Mouse (Mus musculus) G1E-ER4 (cell line): ENCODE data around the gene Optn. TPM values are rescaled to one million over a fixed set of nuclear protein-coding genes. Genes with fewer than 3 reads are reported as not detected.

Experiments
- GATA1 ChIP-seq: IDR thresholded peaks from one replicate; pipeline ENCODE4 v1.8.0; 2012; ENCODE audit warnings: low read length, inconsistent platforms
- polyA plus RNA-seq: library from polyadenylated mRNA; stranded (reverse); fragments of >175 nt; gene quantifications from 2 replicates; pipeline ENCODE4 v1.2.3, GENCODE M21; 2012

Optn gene
- polyA plus RNA-seq, 1 experiment = 41.3 TPM

DNA sequence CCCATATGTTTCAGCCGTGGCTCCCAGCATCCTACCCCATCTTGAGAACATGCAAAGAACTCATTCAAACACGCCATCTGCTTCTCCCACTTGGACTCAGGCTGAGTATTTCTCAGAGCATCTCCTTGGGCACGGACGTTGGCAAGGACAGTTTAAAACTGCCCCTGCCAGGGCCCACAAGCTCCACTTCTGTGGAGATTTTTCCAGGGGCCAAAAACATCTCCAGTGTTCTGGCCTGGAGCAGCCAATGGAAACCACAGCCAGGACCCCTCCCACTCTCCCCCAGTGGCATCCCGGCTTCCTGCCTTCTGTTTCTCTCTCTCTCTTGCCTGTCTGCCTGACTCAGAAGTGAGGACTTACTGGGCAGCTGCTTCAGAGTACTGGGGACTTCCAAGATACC lies 88.0 kb downstream of the Optn start, which contains the start of gene Ucma:
Gene Ucma (plus strand): TSS at position 316 of the 400 bp plus-strand sequence.
- TF ChIP-seq GATA1 = no peak

Other genes starting within 250 kb of the Optn start
- gene Sephs1, start 182.5 kb downstream of the Optn start, polyA plus RNA-seq = 12.1 and 15.7 TPM in 2 replicates
- 3.9 and 4.8 TPM in 2 replicates for gene Phyh, start 145.0 kb downstream of the Optn start, polyA plus RNA-seq
- gene Ucma, start 87.9 kb downstream of the Optn start, polyA plus RNA-seq = not detected in 2 replicates
- 16.2 and 39.8 TPM in 2 replicates for gene Mcm10, start 51.3 kb downstream of the Optn start, polyA plus RNA-seq
- not detected in 2 replicates for gene Ccdc3, start 73.7 kb upstream of the Optn start, polyA plus RNA-seq